Mouse (Mus musculus) Patski (cell line): ENCODE measurements around the gene Coq8b. TPM values are rescaled to one million over a fixed set of nuclear protein-coding genes. Genes with fewer than 3 reads are reported as not detected.
"Not testable (repeated sequence)": the region's sequence is repeated elsewhere in the genome, so short reads cannot be mapped to it uniquely, and the experiment has no call there.

Experiments used
- ATAC-seq: fragments of 100-300 bp; one replicate; pipeline ENCODE4 v1.8.0; 2021
- CTCF ChIA-PET: fragments of 350-600 bp; sonication (Branson Sonifier 250); formaldehyde crosslinking; loops from one replicate; lab custom pipeline; 2022; ENCODE audit warnings: inconsistent platforms; lab: Charles Lee
- POLR2A ChIA-PET: fragments of 350-600 bp; sonication (Branson Sonifier 250); formaldehyde crosslinking; loops from one replicate; lab custom pipeline; 2022; ENCODE audit warnings: antibody characterized with exemption, inconsistent platforms; lab: Charles Lee
- DNase-seq: peaks from one replicate; pipeline ENCODE4 v3.0.0-alpha.2; 2011; ENCODE audit warnings: low read depth, low spot score
- H3K27me3 ChIP-seq: fragments of 371-371 bp; one replicate; pipeline ENCODE4 v1.5.1; 2021
- CTCF ChIP-seq: fragments of 100-300 bp; IDR thresholded peaks from one replicate; pipeline ENCODE4 v1.5.1; 2021
- in situ Hi-C: fragments of 300-500 bp; cut with MboI; formaldehyde crosslinking; loops from 3 replicates; pipeline ENCODE4 v1.11.1; 2018; ENCODE audit warnings: low pct_unique_long_range_greater_than_20kb, mixed read lengths
- polyA plus RNA-seq: library from polyadenylated mRNA; unstranded; gene quantifications from one replicate; pipeline ENCODE4 v1.2.3, GENCODE M21; 2021

Gene Coq8b
- polyA plus RNA-seq, 1 experiment from 2014 or later: 39.6 TPM

DNA sequence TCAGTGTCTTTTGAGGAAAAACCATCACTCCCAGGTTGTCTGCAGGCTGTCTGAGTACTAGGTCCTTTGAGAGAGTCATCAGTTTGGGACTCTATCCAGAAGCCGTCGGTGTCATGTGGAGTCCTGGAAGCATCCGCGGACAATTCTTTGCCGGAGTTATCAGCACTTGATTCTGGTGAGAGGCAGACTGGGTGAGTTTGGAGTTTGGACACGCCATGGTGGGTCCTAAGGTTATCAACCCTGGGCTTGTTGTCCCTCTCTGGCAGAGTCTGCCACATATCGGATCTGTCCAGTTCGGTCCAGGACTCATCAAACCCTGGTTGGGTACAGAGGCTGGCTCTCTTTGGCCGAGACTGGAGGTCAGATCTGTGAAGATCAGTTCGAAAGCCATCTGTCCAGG, 5.1 kb upstream of the Coq8b start:
- ChIA-PET CTCF (interaction anchor here (0.8 kb wide), 1 partner anchor 12 kb away, joined by 3 read pairs; no protein-coding TSS in a partner anchor), POLR2A (interaction anchor here (0.9 kb wide), 1 partner anchor 64 kb away, joined by 4 read pairs; no protein-coding TSS in a partner anchor)
- no peak for TF ChIP-seq CTCF
- no peaks in the 10 kb centered on the region for H3K27me3 ChIP-seq
- DNase-seq (no peak), ATAC-seq (peak; percentile 3)
- in situ Hi-C loops: no loop called here

- in situ Hi-C loops: no loop called here
Observed at GRCm38 (mm10) chr7:27228281-27228821, 4.5 kb upstream of the Coq8b start, which contains the start of gene Itpkc. TSS of gene Itpkc (minus strand) at chr7:27228661.

DNA sequence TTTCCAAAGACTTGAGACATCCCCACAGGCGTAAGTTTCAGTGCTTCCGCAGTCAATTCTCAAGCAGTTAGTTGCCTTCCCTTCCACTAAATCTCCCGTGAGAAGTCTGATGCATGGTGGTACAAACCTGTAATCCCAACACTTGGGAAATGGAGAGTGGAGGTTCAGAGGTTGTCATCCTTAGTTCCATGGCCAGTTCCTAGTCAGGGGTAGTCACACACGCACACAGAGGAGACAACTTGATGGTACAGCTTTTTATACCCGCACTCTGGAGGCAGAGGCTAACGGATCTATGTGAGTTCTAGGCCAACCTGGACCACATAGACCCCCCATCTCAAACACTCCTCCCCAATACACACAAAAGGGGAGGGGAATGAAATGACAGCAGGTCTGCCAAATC, 4.0 kb upstream of the Coq8b start:
- H3K27me3 ChIP-seq: no peaks in the 10 kb centered on the region
- ATAC-seq (no peak), DNase-seq (no peak)
- POLR2A ChIA-PET: no interaction called here
- no peak for TF ChIP-seq CTCF
- CTCF ChIA-PET: no interaction called here
- in situ Hi-C loops: no loop called here

More at GRCm38 (mm10) chr7:27228281-27228821, 4.5 kb upstream of the Coq8b start, which contains the start of gene Itpkc:
- ChIA-PET POLR2A (interaction anchor here (0.9 kb wide), 1 partner anchor 65 kb away, joined by 4 read pairs; no protein-coding TSS in a partner anchor), CTCF (no interaction called here)
- DNase-seq (no peak), ATAC-seq (peak; percentile 54)
- no peaks in the 10 kb centered on the region for H3K27me3 ChIP-seq
- TF ChIP-seq CTCF: no peak

DNA sequence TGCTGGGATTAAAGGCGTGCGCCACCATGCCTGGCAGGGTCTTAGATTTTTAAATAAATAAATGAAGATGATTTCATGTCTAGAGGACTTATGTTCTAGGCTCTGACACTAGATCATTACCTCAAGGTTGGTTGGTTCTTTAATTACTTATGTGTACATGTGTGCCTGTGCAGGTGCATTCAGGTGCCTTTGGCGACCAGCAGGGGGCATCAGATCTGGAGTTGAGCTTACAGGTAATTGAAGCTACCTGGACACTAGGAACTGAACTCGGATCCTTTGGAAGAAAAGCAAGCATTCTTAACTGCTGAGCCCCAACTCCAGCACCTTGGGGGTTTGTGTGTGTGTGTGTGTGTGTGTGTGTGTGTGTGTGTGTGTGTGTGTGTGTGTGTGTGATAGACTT, 2.0 kb upstream of the Coq8b start:
- no peaks in the 10 kb centered on the region for H3K27me3 ChIP-seq
- ChIA-PET CTCF (interaction anchor here (0.6 to 2.7 kb wide), 3 partner anchors 35 to 70 kb away, joined by 3 to 9 read pairs (median 4); partner anchors contain the start of genes BC024978 and Snrpa), POLR2A (interaction anchor here (1.3 kb wide), 1 partner anchor 33 kb away, joined by 3 read pairs; no protein-coding TSS in a partner anchor)
- in situ Hi-C loops: no loop called here
- TF ChIP-seq CTCF: no peak
- no peak for ATAC-seq
- no peak for DNase-seq

DNA sequence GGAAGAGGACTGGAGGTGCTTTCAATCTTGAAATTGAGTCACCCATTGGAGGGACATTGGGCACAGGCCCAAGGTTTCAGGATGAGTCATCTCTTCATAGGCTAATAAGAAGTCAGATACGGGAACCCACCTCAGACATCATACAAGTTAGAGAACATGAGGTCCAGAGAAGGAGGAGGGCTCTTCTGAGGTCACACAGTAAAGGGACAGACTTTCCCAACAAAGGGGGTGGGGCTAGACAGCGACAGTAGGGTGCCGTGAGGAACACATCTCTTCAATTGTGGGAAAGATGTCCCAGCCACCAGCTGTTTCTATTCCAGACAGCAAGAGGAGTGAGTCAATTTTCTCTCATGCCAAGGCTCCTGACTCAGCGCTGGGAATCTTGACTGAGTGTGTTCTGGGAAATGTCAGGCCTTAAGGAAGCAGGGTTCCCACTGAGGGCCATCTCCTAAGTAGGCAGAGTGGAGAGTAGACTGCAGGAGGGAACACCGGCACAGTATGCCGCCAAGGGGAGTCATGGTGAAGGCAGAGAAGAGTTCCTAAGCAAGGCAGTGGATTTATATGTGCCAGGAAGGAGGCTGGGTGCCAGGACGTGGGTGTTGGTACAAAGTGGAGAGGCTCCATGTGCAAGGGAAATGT, 1.0 kb upstream of the Coq8b start:
- in situ Hi-C loops: no loop called here
- ChIA-PET CTCF (interaction anchor here (0.5 to 2.7 kb wide), 3 partner anchors 42 to 102 kb away, joined by 3 to 9 read pairs (median 3); no protein-coding TSS in a partner anchor), POLR2A (interaction anchor here (1.3 kb wide), 1 partner anchor 34 kb away, joined by 3 read pairs; no protein-coding TSS in a partner anchor)
- no peak for TF ChIP-seq CTCF
- ATAC-seq (peak; percentile 40), DNase-seq (peak; percentile 97)
- H3K27me3 ChIP-seq: no peaks in the 10 kb centered on the region

DNA sequence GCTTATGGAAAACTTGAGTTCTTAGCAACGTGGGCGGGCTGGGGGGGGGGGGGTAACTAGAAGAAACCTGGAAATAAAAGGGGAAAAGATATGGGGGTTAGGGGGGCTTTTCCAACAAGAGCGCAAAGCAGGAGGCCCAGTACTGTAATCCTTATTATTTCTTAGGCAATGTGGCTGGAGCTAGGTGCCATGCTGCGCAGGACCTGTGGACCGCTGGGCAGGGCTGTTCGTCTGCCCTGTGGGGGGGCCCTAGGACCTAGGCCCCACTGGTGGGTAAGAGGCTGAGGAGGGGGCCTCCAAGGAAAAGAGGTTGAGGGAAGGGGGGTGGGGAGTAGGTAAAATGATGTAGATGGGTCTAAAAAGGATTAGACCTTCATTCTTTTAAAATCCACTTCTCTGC, 477 bp downstream of the Coq8b start:
- no peaks in the 10 kb centered on the region for H3K27me3 ChIP-seq
- DNase-seq (no peak), ATAC-seq (no peak)
- ChIA-PET CTCF (interaction anchor here (0.8 to 2.7 kb wide), 3 partner anchors 11 to 73 kb away, joined by 3 to 9 read pairs (median 3); no protein-coding TSS in a partner anchor), POLR2A (no interaction called here)
- TF ChIP-seq CTCF: no peak
- in situ Hi-C loops: no loop called here

DNA sequence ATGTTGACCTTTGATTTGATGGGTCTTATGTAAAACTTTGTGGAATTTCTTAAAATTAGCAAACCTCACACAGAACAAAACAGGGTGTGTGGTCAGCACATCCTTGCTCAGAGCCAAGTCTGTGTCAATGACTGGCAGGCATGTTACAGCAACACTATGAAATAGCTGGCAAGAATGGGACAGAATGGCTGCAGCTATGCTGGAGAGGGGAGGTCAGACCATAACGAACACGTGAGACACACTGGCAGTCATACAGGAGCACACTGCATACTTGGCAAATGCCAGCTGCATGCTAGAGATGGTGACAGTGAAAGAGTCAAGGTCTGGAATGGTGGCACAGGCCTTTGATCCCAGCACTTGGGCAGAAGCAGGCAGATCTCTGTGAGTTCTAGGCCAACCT, 2.9 kb downstream of the Coq8b start:
- ATAC-seq (no peak), DNase-seq (no peak)
- TF ChIP-seq CTCF: no peak
- in situ Hi-C loops: no loop called here
- ChIA-PET POLR2A (no interaction called here), CTCF (no interaction called here)
- no peaks in the 10 kb centered on the region for H3K27me3 ChIP-seq

GRCm38 (mm10) chr7:27237527-27237926, 4.7 kb downstream of the Coq8b start:
- H3K27me3 ChIP-seq: no peaks in the 10 kb centered on the region
- peak; percentile 50 for TF ChIP-seq CTCF
- ChIA-PET POLR2A (interaction anchor here (0.6 to 0.8 kb wide), 2 partner anchors 30 to 36 kb away, joined by 3 read pairs; no protein-coding TSS in a partner anchor), CTCF (no interaction called here)
- in situ Hi-C loops: no loop called here
- DNase-seq (no peak), ATAC-seq (no peak)

GRCm38 (mm10) chr7:27238568-27238967, 5.7 kb downstream of the Coq8b start:
- POLR2A ChIA-PET: no interaction called here
- CTCF ChIA-PET: no interaction called here
- in situ Hi-C loops: no loop called here
- ATAC-seq: no peak
- H3K27me3 ChIP-seq: no peaks in the 10 kb centered on the region
- no peak for DNase-seq
- TF ChIP-seq CTCF: no peak

DNA sequence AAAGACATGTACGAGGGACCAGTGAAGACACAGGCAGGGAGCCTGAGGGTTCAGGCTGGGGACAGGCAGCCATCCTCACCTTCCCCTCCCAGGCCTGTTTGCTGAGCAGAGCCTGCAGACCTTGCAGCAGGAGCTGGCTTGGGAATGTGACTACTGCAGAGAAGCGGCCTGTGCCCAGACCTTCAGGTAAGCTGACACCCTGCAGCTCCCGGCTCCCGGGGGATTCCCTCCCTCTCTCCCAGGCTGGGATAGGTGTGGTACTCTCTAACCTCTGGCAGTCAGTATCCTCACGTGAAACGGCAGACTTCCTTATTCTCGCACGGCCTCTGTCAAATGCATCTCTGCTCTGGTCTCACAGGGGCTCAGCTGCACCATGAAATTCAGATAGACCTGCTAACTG, 10.4 kb downstream of the Coq8b start:
- CTCF ChIA-PET: interaction anchor here (2.0 kb wide), 1 partner anchor 13 kb away, joined by 4 read pairs; no protein-coding TSS in a partner anchor
- no peak for TF ChIP-seq CTCF

DNA sequence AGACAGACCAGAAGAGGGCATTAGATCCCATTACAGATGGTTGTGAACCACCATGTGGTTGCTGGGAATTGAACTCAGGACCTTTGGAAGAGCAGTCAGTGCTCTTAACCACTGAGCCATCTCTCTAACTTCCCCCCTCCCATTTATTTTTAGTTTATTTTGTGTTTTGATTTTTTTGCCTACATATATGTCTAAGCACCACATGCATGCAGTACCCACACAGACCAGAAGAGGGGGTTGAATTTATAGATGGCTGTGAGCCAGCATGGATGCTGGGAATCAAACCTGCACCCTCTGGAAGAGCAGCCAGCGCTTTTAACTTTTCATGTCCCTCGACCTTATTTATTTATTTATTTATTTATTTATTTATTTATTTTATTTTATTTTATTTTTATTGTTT, 11.3 kb downstream of the Coq8b start:
- CTCF ChIA-PET: interaction anchor here (2.0 kb wide), 1 partner anchor 12 kb away, joined by 4 read pairs; no protein-coding TSS in a partner anchor
- in situ Hi-C loops, DNase-seq, H3K27me3 ChIP-seq, ATAC-seq, POLR2A ChIA-PET: not testable (repeated sequence)
- peak; percentile 67 for TF ChIP-seq CTCF

More for the DNA sequence above, 10.4 kb downstream of the Coq8b start:
- DNase-seq: no peak
- in situ Hi-C loops: no loop called here
- POLR2A ChIA-PET: no interaction called here
- no peak for ATAC-seq
- no peaks in the 10 kb centered on the region for H3K27me3 ChIP-seq
